Comparison of ENCODE assay signal across 8 mouse cellular contexts in the genomic region with DNA sequence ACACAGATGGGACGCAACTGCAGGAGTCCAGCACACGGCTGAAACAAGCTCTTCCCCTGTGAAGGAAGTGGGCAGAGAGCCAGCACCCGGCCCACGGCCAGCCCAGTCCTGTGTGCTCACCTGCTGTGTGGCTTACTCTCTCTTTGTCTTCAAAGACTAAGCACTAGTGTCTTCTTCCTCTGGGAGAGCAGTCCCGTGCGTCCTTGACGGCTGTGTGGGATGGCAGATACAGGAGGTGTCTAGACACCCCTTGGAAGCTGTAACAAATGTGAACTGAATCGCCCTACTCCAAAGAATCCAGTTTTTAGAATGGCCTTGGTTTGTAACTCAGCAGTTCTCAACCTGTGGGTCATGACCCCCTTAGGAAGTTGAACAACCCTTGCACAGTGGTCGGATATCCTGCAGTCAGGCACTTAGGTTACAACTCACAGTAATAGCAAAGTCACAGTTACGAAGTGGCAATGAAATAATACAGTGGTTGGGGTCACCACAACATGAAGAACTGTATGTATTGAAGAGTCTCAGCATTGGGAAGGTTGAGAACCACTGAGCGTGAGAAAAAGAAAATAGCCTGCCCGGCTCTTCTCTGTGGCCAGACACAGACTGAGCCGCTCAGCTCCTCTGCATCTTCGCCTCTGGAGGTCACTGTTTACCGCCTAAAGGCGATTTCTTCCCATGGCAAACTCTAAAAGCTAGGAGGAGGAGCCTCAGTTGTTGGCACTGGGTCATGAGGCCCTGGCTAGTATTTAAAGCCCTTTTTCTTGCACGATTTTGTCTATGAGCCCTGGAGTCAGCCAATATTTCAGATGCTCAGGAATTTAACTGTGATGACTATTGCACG. TPM values are rescaled to one million over a fixed set of nuclear protein-coding genes. Genes with fewer than 3 reads are reported as not detected.
DNase-seq lines count a peak whose midpoint lies in the region; ATAC-seq and TF ChIP-seq lines count a peak whose summit lies in the region.

No protein-coding gene starts in this region.

- ATAC-seq in intestine, postnatal 0 days, result peak; percentile 82
- ATAC-seq in midbrain, embryonic 11.5 days (ENCODE audit: low FRiP score), result 0 out of 2 replicates have a peak, but pooled peaks have one; percentile 52

- no peaks in the 10 kb centered on the region for H3K9me3 ChIP-seq in intestine, postnatal 0 days (ENCODE audit: control insufficient read depth)
- H3K9me3 ChIP-seq in midbrain, embryonic 11.5 days (ENCODE audit: control insufficient read depth, low read length), result no peaks in the 10 kb centered on the region

- 27% methylated on average over 18 of the region's 18 CpGs for WGBS in intestine, postnatal 0 days
- 37% methylated on average over 18 of the region's 18 CpGs for WGBS in midbrain, embryonic 11.5 days

- H3K36me3 ChIP-seq in intestine, postnatal 0 days (ENCODE audit: control insufficient read depth, insufficient read depth), result no peaks in the 10 kb centered on the region
- no peaks in the 10 kb centered on the region for H3K36me3 ChIP-seq in midbrain, embryonic 11.5 days (ENCODE audit: control insufficient read depth, insufficient read depth, low read length)

- intact Hi-C loops in left cerebral cortex, postnatal 4 days (cut with DNase I), result loop anchor here (10.0 kb wide), 1 partner anchor 196 kb away; a partner anchor contains a TSS

- no peak overlapping the region for H3K4me3 ChIP-seq in intestine, postnatal 0 days (ENCODE audit: low read depth, low read length)
- H3K4me3 ChIP-seq in midbrain, embryonic 11.5 days (ENCODE audit: low read depth, low read length), result no peak overlapping the region

- no peak overlapping the region for H3K9ac ChIP-seq in intestine, postnatal 0 days (ENCODE audit: low read depth, low read length)
- H3K9ac ChIP-seq in midbrain, embryonic 11.5 days (ENCODE audit: low read length), result no peak overlapping the region

- H3K27me3 ChIP-seq in intestine, postnatal 0 days (replicated peaks; ENCODE audit: control insufficient read depth, insufficient read depth, low read length), result no peaks in the 10 kb centered on the region
- H3K27me3 ChIP-seq in midbrain, embryonic 11.5 days (ENCODE audit: control insufficient read depth, insufficient read depth, low read length), result no peaks in the 10 kb centered on the region

- TF ChIP-seq CTCF in intestine, postnatal 0 days (IDR thresholded peaks at IDR 0.05; ENCODE audit: low read depth), result peak; percentile 90

- no peak overlapping the region for H3K4me2 ChIP-seq in intestine, postnatal 0 days (replicated peaks; ENCODE audit: low read depth)
- no peak overlapping the region for H3K4me2 ChIP-seq in midbrain, embryonic 11.5 days

- peak; percentile 63 to 82 for DNase-seq in urinary bladder, adult 18-20 months (ENCODE audit: low spot score in 2 of 2)
- no peak for DNase-seq in urinary bladder, adult 2 months (ENCODE audit: low spot score)
- peak; percentile 77 for DNase-seq in embryo, embryonic 9.5 days (ENCODE audit: extremely low spot score)
- peak; percentile 60 to 85 for DNase-seq in gastrocnemius, postnatal 4 days (ENCODE audit: low spot score in 2 of 2)
- DNase-seq in left cerebral cortex, postnatal 4 days, result peak; percentile 79
- DNase-seq in midbrain, embryonic 11.5 days (ENCODE audit: low spot score, missing footprints), result peak; percentile 92
- peak; percentile 64 for DNase-seq in spleen, adult 12 weeks (ENCODE audit: low spot score)

- no peaks in the 10 kb centered on the region for H3K4me1 ChIP-seq in intestine, postnatal 0 days (replicated peaks; ENCODE audit: control insufficient read depth, insufficient read depth, low read length)
- no peaks in the 10 kb centered on the region for H3K4me1 ChIP-seq in midbrain, embryonic 11.5 days (ENCODE audit: control insufficient read depth, insufficient read depth, low read length)

- H3K27ac ChIP-seq in intestine, postnatal 0 days (ENCODE audit: low read depth, low read length), result no peak overlapping the region
- H3K27ac ChIP-seq in midbrain, embryonic 11.5 days (ENCODE audit: low read depth, low read length), result no peak overlapping the region

RNA-seq across cellular contexts. Expression of a gene that starts 6.4 kb away (rescaled TPM):
- 157 and 167 TPM in 2 replicates for polyA plus RNA-seq in urinary bladder, adult 2 months (2012; rRNA removed)
- total RNA-seq in gastrocnemius, postnatal 4 days (2021), result 100 to 1,000 TPM; 314 to 350 TPM
- 244 and 255 TPM in 2 replicates for polyA plus RNA-seq in intestine, postnatal 0 days (2015; fragmentation: Nextera tagmentation; extraction: Ambion mirVana)
- total RNA-seq in left cerebral cortex, postnatal 4 days (2021), result 100 to 1,000 TPM; 185 to 196 TPM
- 180 TPM in 2 replicates for polyA plus RNA-seq in midbrain, embryonic 11.5 days (2014; fragmentation: Nextera tagmentation; extraction: Ambion mirVana)

RNA-seq across cellular contexts. Expression of a gene that starts 15.8 kb away (rescaled TPM):
- polyA plus RNA-seq in urinary bladder, adult 2 months (2012; rRNA removed), result 9.9 and 11.1 TPM in 2 replicates
- total RNA-seq in gastrocnemius, postnatal 4 days (2021), result 1 to 10 TPM; 1.1 to 2.4 TPM
- 0.64 and 0.89 TPM in 2 replicates for polyA plus RNA-seq in intestine, postnatal 0 days (2015; fragmentation: Nextera tagmentation; extraction: Ambion mirVana)
- 1 to 10 TPM; 8.3 to 9.4 TPM for total RNA-seq in left cerebral cortex, postnatal 4 days (2021)
- polyA plus RNA-seq in midbrain, embryonic 11.5 days (2014; fragmentation: Nextera tagmentation; extraction: Ambion mirVana), result 1.5 TPM in 2 replicates

RNA-seq across cellular contexts. Expression of a gene that starts 18.5 kb away (rescaled TPM):
- 3.2 and 3.6 TPM in 2 replicates for polyA plus RNA-seq in urinary bladder, adult 2 months (2012; rRNA removed)
- total RNA-seq in gastrocnemius, postnatal 4 days (2021), result under 1 TPM; 0.49 to 0.74 TPM
- polyA plus RNA-seq in intestine, postnatal 0 days (2015; fragmentation: Nextera tagmentation; extraction: Ambion mirVana), result 0.42 and 0.44 TPM in 2 replicates
- total RNA-seq in left cerebral cortex, postnatal 4 days (2021), result 1 to 10 TPM; 4.1 to 4.8 TPM
- 0.87 and 1.5 TPM in 2 replicates for polyA plus RNA-seq in midbrain, embryonic 11.5 days (2014; fragmentation: Nextera tagmentation; extraction: Ambion mirVana)

RNA-seq across cellular contexts. Expression of a gene that starts 18.6 kb away (rescaled TPM):
- polyA plus RNA-seq in urinary bladder, adult 2 months (2012; rRNA removed), result 5.1 and 7.5 TPM in 2 replicates
- total RNA-seq in gastrocnemius, postnatal 4 days (2021), result 10 to 100 TPM; 18.5 to 19.0 TPM
- polyA plus RNA-seq in intestine, postnatal 0 days (2015; fragmentation: Nextera tagmentation; extraction: Ambion mirVana), result 31.7 and 32.9 TPM in 2 replicates
- total RNA-seq in left cerebral cortex, postnatal 4 days (2021), result 10 to 100 TPM; 14.6 to 14.8 TPM
- polyA plus RNA-seq in midbrain, embryonic 11.5 days (2014; fragmentation: Nextera tagmentation; extraction: Ambion mirVana), result 14.0 and 15.1 TPM in 2 replicates

RNA-seq across cellular contexts. Expression of a gene that starts 18.8 kb away (rescaled TPM):
- polyA plus RNA-seq in urinary bladder, adult 2 months (2012; rRNA removed), result 582 and 591 TPM in 2 replicates
- 100 to 1,000 TPM; 205 to 221 TPM for total RNA-seq in gastrocnemius, postnatal 4 days (2021)
- polyA plus RNA-seq in intestine, postnatal 0 days (2015; fragmentation: Nextera tagmentation; extraction: Ambion mirVana), result 746 and 756 TPM in 2 replicates
- 100 to 1,000 TPM; 288 to 297 TPM for total RNA-seq in left cerebral cortex, postnatal 4 days (2021)
- polyA plus RNA-seq in midbrain, embryonic 11.5 days (2014; fragmentation: Nextera tagmentation; extraction: Ambion mirVana), result 337 and 342 TPM in 2 replicates
